Mouse (Mus musculus) liver, embryonic 14.5 days (tissue): ENCODE data around the gene Tmprss9.

Experiments
- CTCF ChIP-seq: IDR thresholded peaks from 2 replicates; pipeline ENCODE4 v1.5.1; 2016; ENCODE audit warnings: antibody characterized with exemption, low read depth, control low read depth
- EP300 ChIP-seq: IDR thresholded peaks from 2 replicates; pipeline ENCODE4 v1.6.1; 2016; ENCODE audit warnings: antibody characterized with exemption, low read depth

DNA sequence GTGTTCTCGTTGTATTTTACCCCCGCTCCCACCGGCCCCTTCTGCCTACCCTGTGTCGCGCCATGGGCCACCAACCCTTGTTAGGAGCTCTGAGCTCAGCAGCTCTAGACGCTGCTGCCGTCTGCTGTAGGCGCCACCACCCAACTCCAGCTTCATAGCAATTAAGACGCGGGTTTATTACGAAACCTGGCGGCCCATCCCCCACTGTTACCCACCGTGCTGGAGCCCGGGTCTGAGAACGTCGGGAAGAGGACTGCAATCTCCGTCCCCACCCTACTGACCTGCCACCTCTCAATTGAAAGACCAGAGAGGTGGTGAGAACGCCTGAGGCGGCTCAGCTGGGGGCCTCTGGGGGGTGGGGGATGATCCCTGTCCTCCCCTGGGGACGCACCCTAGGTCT is 60.6 kb downstream of the Tmprss9 start:
- TF ChIP-seq CTCF (no peak), EP300 (no peak)
